Mouse (Mus musculus): ENCODE results near the gene Ap5z1. TPM values are rescaled to one million over a fixed set of nuclear protein-coding genes. Genes with fewer than 3 reads are reported as not detected.

Ap5z1 gene
- total RNA-seq, 2 experiments from 2014 or later: 18.6 to 24.1 TPM

DNA sequence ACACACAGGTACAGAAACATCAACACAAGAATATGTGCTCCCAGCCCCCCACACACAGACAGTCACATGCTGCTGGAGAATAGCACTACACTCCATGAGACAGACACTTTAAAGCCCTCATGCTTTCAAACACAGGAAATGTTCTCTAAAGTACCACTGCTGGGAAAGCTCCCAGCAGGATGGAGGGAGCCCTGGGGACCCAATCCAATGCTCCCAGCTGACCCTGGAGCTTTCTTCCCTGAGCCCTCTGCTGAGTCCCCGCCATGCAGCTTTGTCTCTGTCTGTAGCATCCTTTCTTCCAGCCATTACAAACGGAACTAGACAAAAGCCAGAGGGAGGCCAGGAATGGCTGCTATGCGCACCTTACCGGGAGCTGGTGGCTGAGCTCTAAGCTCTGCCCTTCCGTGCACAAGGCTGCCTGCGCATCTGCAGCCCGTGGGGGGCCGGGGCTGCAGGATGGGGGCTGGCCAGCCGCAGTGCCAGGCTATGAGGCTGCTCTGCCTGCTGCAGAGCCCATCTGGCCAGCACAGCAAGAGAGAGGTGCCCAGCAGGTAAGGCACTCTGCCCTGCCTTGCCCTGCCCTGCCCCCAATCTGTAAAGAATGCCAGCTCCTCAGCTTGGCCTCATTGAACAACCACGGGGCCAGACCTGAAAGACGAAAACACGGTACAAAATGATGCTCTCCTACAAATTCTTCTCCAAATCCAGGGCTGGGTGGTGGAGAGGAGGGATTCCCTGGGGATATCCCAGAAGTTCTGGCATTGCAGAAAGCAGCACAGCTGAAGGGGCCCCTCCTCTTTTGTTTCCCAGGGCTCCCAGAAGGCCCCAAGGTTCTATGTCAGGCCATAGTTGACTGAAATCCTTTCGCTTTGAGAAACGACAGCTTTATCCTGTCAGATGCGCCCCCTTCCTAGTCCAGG is 45.7 kb downstream of the Ap5z1 start:
- DNase-seq (ENCODE audit: extremely low spot score in 1 of 2, low spot score in 1 of 2): no peak

DNA sequence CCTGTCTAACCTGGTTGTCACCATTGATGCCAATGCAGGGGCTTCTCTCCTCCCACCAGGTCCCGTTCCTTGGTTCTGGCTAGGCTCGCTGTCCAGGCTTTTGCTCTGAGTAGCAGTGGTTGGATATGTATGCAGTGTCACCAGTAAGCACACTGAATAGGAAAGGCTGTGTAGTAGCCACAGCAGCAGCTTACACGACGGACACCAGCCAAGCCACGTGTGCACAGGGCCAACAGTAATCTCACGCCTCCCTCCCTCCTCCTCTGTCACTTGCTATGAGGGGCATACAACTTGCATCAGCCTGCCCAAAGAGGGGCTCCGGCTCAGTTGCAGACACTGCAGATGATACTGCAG is 46.3 kb downstream of the Ap5z1 start:
- no peak for DNase-seq (ENCODE audit: extremely low spot score in 1 of 2, low spot score in 1 of 2)

GRCm38 (mm10) chr5:142512112-142512511 is 48.4 kb downstream of the Ap5z1 start:
- no peak for DNase-seq (ENCODE audit: extremely low spot score in 1 of 2, low spot score in 1 of 2)

DNA sequence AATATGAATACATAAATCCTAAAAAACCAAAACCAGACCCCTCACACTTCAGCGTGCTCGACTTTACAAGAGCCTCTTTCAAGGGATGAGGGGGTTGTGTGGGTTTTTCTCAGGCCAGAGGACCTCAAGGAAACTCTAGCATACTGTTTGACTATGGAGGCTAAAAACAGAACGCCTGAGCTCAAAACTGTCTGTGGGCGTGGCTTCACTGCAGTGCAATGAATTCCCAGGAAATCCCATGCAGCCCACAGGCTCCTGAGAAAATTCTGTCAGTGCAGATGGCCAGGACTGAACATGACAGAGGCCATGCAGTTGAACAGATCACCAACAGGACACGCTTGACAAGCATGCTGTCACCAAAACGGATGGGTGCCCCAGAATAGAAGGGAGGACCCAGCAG is 55.2 kb downstream of the Ap5z1 start:
- no peak for DNase-seq (ENCODE audit: extremely low spot score in 1 of 2, low spot score in 1 of 2)

- DNase-seq (ENCODE audit: extremely low spot score in 1 of 2, low spot score in 1 of 2): no peak
Observed at GRCm38 (mm10) chr5:142520360-142520759, 56.6 kb downstream of the Ap5z1 start.

DNA sequence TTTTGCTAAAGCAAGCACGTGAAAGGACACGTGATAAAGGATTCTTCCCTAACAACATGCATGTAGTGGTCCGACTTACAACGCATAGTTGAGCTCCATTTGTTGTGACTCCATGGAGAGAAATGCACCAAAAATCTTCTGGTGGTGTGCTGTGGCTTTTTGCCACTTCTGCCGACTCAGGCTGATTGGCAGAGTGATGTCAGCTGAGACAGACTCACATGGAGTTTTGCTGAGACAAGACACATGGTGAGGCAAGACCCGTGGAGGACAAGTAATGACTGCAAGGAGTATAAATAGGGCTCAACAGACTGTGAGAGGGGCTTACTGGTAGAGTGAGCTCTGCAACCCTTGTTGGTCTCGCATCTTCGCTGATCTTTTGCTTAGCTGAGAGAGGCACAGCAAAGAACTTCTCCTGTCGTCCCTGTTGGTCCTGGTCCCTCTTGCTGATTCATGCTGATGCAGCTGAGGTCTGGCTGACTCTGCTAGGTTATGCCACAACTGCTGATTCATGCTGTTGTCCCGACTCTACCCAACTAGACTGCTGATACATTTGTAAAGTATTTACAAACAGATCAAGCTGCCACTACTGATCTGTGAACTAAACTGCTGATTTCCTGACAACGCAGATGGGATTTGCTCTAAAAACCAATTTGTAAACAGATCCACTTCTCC is 57.6 kb downstream of the Ap5z1 start:
- no peak for DNase-seq (ENCODE audit: extremely low spot score in 1 of 2, low spot score in 1 of 2)

GRCm38 (mm10) chr5:142524711-142525464 is 61.1 kb downstream of the Ap5z1 start:
- no peak for DNase-seq (ENCODE audit: extremely low spot score in 1 of 2, low spot score in 1 of 2)

Other genes starting within 250 kb of the Ap5z1 start
- gene Foxk1, start 62.4 kb upstream of the Ap5z1 start, total RNA-seq (2021): 10 to 100 TPM; 40.6 to 45.7 TPM
- gene Papolb, start 66.1 kb downstream of the Ap5z1 start, total RNA-seq (2021): under 1 TPM; 0.30 to 0.45 TPM
- gene Radil, start 87.2 kb downstream of the Ap5z1 start, total RNA-seq (2021): 10 to 100 TPM; 14.7 to 15.2 TPM
- 100 to 1,000 TPM; 166 to 185 TPM for gene Mmd2, start 144.9 kb downstream of the Ap5z1 start, total RNA-seq (2021)
- 100 to 1,000 TPM in 1 of 2 experiments, 10 to 100 TPM in 1; 92.7 to 104 TPM for gene Wipi2, start 163.8 kb downstream of the Ap5z1 start, total RNA-seq (2021)
- gene Slc29a4, start 228.6 kb downstream of the Ap5z1 start, total RNA-seq (2021): 10 to 100 TPM; 52.4 to 60.0 TPM

Data from layer of hippocampus, postnatal 25 days (tissue).